Mouse (Mus musculus) inflammation-experienced regulatory T-cells, adult 6 months (primary cell): Measurements from ENCODE around the gene Rdh9. TPM values are rescaled to one million over a fixed set of nuclear protein-coding genes. Genes with fewer than 3 reads are reported as not detected.

ENCODE experiments used
- ATAC-seq: one replicate; pipeline ENCODE4 v1.8.0; 2017
- polyA plus RNA-seq, 3 experiments: library from polyadenylated mRNA; unstranded; fragments of 100-300 nt; shearing (Covaris generic); gene quantifications; one replicate each; pipeline ENCODE4 v1.2.1; 2017

The Rdh9 gene
- polyA plus RNA-seq: 1 to 10 TPM in 1 of 3 experiments, not detected in 2; 1.3 TPM

DNA sequence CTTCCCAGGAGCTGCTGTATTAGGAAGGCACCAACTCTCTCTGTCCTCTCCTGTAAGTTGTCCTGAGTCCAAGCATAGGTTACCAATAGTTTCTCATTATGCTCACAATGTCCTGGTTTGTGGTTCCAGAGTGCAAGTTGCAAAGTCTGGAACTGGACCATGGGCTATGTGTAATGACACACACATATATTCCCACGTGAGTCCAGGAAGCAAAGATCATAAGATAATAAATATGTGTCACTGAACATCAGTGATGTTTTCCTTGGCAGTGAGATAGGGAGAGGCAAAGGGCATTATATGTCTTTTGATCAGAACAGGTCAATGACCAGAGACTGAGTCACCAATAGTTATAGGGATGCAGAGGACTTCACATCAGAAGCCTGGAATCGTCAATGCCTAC is at the start of gene Rdh9:
Rdh9 (plus strand) TSS at position 376 of the 400 bp plus-strand sequence.
- ATAC-seq: no peak

DNA sequence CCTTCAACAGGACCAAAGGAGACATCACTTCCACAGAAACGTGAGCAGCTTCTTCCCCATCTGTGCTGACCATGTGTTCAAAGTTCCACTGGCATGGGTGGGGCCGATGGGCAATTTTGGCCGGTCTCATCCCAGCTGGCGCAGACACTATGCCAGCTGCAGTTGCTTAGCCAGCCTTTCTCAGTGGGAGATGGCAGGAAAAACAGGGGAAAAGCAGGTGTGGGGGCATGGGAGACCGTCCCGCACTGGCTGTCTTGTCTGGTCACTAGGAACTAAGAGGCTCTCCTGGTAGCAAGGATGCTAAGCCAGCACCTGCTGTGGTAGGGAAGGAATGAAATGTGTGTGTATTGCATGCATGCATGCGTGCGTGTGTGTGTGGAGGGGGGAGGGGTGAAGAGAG is 47.7 kb upstream of the Rdh9 start:
- ATAC-seq: no peak

DNA sequence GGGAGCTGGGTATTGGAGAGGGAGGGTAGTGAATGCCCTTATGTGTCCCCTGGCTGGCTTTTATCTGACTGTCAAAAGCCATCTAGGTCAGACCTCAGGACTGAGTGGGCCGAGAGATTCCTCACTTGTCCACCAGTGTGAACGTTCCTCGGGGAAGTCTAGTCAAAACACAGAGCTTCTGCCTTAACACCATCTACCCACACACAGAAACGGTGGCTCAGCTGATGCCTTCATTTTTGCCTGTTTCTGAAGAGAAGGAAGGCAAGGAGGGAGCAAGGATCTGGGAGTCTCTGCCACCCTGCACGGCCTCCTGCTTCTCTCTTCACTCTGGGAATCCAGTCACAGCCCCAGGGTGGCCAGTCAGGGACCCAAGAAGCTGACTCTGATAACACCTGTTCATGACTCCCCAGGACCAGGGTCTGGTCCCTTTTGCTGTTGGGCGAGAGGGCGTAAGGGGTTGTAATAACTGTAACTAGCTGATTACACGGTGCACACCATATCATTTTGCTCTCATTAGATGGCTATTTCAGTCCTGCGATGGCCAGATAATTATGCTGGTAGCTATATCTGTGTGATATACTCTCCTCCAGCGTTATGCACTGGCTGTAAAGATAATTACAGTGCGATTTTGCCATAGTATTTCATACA is 45.8 kb upstream of the Rdh9 start:
- ATAC-seq: no peak

DNA sequence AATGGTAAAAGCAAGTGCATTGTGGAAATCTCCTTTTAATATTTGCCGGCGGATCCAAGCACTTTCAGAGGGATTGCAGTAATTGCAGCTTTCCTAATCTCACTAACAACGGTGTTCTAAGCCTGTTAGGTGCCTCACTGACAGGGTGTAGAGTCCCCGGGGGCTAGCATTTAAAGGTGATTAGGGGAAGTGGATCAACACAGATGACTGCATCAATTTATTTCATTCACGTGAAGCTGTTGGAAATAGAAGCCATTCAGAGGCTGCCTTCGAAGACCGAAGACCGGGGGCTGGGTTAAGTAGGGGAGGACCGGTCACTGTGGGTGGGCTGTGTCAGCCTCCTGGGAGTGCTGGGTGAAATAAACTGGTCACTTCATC is 45.3 kb upstream of the Rdh9 start:
- ATAC-seq: no peak

DNA sequence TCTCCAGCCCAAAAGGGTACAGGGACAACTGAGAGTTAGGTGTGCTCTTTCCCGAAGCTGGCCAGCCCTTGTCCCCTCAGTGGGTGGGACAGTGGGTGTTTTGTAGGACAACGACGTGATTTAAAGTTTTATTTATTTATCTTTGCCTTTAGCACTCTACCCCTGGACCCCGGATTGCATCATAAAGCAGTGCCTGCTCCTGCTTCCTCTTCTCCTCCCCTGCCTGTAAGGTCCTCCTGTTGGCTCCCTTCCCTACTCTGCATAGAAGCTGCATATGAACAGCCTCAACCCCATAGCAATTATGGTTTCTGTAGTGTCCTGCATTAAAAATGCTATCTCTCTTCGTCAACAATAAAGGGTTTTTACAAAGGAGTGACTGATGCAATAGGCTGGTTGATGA is 44.8 kb upstream of the Rdh9 start:
- no peak for ATAC-seq

DNA sequence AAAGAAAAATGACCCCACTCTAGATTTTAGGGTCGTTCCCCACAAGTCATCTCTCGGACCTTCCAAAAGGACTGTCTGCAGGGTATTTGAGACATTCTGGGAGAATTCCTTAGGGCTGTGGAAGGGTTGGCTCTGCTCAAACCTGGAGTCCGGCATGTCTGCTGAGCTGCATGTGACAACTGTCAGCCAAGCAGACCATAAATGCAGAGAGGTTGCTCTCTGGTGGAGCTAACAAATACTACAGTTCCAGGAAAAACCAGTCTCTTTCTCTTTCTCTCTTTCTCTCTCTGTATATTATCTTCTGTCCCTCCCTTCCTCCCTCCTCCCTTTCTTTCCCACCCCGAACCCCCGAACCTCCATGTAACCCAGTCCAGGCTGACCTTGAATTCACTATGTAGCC is 41.8 kb upstream of the Rdh9 start:
- ATAC-seq: no peak

DNA sequence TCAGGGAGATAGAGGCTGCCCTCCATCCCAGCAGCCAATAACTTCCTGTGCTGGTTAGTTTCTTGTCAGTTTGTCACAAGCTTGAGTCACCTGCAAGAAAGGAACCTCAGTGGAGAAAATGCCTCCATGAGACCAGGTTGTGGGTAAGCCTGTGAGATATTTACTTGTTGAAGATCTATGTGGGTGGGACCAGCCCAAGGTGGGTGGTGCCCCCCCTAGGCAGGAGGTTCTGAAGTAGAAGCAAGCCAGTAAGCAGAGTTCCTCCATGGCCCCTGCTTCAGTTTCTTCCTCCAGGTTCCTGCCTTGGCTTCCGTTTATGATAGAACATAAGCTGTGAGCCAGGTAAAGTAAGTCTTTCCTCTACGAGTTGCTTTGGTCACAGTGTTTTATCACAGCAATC is 39.9 kb upstream of the Rdh9 start:
- ATAC-seq: no peak

DNA sequence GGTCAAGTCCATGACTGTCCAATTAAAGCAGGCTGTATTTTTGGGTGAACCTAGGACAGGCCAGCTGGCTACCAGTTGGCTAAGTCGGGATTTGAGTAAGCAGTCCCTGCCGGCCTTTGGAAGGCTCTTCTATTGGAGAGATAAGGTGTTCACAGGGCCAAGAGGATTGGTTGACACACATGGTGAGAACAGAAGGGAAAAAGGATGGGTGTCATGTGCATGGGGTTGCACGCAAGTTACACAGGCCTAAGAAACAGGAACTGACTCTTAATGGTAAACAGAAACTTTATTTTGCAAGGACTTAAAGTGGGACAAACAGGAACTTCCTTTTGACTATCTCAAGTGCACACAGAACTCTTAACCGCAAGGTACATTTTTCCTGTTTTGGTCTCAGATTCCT is 39.3 kb upstream of the Rdh9 start:
- no peak for ATAC-seq

DNA sequence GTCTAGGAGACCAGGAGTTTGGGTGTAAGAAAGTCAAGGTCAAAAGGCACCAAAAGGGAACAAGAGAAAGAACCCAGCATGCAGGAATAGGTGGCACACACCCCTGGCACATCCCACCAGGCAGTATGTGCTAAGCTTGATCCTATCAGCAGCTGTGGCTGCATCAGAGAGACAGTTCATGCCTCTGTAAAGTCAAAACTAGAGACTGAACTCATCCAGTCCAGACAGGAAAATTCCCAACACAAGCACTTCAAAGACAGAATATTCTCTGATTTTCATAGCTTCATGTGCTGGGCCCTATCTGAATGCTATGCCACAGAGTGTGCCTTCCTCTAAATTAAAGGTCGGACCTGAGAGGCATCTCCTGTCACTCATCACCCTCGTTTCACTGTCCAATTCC is 38.6 kb upstream of the Rdh9 start:
- ATAC-seq: no peak

DNA sequence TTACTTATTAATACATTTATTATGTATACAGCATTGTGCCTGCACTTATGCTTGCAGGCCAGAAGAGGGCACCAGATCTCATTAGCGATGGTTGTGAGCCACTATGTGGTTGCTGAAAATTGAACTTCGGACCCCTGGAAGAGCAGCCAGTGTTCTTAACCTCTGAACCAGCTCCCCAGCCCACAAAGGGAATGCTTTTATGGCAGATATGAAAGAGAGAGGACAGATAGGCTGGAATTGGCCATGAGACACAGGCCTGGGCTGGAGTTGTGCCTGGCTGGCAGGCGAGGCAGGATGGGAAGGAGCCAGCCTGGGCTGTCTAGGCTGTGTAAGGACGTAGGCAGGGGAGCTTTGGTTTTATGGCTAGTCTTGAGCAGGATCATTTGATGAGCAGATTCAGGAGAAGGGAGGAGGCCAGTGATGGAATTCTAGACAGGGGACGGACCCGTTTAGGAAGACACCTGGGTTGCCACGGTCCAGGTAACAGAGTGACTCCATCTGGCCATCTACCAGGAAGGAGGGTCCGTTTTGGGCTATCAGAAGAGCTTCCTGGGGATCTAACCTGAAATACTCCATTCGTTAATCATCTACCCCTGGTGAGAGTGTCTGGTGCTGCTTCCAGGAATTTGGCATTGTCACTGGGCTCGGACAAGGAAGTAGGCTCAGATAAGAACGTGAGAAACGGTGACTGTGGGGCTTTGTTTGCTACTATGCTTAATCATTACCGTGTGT is 37.9 kb upstream of the Rdh9 start:
- ATAC-seq: no peak

DNA sequence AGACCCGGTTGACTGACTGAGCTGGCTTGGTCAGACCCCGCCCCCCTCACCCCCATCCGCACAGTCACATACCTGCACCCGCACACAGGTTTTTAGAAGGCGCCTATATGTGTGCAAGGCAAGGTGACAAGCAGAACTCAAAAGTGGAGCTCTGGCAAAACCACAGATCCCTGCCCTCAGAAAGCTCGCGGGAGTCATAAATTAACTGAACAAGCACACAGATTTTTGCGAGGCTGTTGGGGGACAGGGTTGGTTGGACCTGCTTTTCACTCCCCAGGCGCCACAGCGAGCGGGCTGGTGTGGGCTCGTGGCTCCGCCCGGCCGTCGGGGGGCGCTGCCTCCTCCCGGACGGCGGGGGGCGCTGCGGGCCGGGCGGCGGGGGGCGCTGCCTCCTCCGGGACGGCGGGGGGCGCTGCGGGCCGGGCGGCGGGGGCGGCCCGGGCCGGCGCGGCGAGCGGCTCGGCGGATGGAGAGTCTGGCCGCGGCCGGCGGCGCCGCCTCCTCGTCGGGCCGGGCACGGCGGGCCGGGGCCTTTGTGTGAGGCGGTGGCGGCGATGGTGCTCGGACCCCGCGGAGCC is 37.0 kb upstream of the Rdh9 start, which contains the start of gene Zbtb39:
Zbtb39 (plus strand) TSS at position 456 of the 578 bp plus-strand sequence.
- peak; percentile 69 for ATAC-seq

DNA sequence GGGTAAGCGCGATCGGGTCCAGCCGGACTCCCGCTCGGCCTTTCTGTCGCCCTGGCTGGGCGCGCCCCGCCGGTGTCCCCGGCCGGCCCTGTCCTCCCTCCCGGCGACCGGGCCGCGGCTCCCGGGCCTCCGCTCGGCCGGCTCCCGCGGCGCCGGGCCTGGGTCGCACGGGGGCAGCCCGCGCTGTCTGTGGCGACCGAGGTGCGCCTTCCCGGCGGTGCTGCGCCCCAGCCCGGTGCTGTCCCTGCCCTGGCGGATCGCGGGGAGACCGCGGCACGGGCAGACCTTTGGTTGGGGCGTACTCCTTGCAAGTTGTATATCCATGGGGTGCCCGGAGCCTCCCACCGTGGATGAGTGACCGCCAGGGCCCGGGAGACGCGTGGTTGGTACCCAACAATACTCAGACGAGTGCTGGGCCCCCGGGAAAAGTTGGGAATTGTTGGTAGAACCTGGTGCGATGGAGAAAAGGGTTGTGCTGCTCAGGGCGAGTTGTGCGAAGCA is 36.5 kb upstream of the Rdh9 start:
- peak; percentile 54 for ATAC-seq

DNA sequence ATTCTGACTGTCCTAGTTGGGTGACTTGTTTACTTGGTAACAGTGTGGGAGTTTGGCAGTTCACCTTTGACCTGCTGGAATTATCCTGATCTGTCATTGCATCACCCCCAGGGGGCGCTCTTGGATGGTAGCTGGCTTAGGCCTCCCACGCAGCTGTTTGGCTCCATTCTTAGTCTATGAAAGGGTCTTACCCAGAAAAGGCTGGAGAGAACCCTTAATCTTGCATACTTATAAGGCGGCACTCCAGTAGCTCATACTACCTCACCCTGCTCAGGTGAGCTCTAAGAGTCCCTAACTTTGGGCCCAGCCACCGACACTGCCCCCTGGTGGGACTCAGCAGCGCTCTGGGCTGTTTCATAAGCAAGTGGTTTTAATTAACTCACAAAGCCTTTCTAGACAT is 31.5 kb upstream of the Rdh9 start:
- peak; percentile 44 for ATAC-seq

DNA sequence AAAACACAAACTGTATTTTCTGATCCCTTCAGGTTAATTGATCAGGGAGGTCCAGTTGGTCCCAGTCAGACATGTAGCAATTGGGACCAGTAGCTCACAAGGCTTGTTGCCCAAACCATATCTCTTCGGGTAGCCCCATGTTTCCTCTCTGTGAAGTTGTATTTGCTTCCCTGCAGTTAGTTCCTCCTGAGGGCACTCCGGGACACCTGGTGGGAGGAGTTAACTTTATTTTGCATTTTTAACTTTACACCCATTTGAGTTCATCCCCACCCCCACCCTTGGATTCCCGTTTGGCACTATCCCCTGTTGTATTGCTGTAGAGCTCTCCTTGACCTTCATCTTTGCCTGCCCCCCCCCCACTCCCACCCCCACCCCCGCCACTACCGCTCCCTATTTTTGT is 30.3 kb upstream of the Rdh9 start:
- ATAC-seq: no peak

DNA sequence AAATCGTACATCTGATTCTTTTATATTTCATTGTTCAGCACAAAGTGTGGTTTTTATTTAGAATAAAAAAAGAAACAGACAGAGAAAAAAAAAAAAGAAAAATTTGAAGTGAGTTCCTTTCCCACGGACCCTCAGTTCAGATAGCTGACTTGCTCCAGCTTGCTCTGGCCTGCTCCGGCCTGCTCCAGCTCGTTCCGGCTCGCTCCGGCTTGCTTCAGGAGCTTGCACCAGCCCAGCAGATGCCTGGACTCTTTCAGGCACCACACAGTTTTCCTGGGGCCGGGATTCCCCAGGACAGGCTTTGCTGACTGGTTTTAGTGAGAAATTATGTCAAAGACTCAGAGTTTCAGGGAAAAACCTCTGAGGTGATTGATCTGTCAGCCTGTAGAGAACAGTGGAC is 28.9 kb upstream of the Rdh9 start:
- ATAC-seq: no peak

DNA sequence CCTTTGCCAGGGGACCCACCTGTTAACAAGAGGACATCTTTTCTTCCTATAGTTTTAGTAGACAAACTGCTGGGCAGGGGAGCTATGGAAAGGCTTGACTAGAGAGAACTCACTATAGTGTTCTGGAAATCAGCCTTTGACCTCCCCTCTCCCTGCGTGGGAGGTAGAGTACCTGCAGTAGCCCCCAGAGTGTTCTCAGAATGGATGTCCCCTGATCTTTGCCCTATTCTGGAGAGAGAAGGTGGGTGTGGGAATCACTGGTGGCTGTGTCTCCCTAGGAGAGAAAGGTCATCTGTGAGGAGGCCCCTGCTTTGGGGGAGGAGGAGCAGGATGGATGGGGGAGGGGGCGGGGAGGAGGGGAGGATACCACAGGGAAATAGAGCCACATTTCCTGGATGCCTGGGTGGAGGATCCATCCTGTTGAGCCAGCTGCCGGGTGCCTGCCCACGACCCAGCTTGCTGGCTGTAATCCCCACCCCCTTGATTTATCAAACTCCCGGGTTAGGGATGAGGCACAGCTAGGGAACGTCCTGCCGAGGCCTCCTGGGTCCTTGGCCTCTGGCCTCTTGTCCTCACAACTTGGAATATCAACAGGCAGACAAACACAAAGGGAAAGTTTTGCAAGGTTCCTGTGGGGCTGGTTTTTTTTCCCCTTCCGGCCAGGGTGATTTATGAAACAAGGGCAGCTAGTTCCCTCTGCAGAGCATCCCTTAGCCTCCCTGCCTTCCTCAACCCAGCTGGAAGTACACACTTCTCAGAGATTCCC is 27.2 kb upstream of the Rdh9 start:
- ATAC-seq: no peak

DNA sequence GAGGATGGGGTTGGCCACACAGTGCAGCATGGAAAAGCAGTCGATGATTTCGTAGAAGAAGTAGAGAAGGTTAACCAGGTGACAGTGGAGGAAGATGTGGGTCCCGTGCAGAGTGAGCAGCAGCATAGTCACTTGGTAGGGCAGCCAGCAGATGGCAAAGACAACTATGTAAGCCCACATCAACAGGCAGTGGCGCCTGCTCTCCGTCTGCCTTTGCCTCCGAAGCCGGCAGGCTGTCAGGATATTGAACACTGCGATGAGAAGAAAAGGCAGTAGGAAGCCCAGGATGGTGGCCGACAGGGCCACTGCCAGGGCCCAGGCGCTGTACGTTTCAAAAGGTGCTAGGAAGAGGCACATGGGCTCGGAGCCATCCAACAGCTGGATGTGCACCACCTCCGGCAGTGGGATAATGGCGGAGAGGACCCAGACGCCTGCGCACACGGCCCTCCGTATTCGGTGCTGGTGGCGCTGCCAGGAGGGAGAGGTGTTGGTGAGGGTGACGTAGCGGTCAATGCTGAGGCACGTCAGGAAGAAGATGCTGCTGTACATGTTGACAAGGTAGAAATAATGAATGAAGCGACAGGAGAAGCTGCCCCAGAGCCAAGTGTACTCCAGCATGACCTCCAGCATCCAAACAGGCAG is 25.9 kb upstream of the Rdh9 start:
- no peak for ATAC-seq

DNA sequence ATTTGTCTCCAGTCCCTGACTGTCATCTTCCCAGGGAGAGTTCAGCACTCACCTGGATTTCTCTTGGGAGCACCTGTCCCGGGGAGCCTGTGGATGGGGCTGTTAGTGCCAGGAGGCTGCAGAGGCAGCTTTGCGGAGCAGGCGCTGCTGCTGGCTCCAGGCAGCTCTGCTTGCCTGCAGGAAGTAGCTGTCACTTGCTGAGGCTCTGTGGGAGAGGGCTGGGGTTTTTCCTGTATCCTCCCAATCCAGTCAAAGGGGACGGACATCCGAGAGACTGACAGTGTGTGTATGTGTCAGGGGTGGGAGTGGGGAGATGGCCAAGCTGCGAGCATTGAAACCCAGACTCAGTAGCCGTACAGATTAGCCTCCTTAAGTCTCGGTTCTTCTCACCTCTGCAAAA is 24.6 kb upstream of the Rdh9 start, which contains the start of gene Gpr182:
Gpr182 (minus strand) TSS at position 185 of the 400 bp plus-strand sequence.
- no peak for ATAC-seq

DNA sequence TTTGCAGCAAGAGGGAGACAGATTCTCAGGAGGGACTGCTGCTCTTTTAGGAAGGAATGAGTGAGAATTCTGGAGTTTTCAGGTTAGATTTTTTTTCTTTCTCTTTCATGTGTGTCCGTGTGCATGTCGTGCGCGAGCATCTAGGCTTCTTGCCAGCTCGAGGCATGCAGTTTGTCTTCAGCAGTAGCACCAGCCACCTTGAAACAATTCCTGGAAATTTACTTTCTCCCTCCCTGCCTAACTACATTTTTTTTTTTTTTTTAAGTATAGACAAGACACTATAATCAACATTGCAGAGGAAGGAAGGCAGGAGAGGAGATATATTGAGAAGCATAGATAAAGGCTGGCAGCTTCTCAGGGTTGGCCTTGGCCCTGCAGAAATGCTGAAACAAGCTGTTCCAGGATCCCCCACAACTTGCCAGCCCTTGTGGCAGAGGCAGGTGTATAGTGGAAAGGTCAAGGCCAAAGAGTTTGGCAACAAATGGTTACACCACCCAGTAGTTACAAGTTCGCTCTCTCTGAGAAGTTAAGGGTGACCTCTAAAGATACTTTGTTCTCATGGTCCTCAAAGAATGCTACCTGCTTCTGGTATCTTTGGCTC is 21.5 kb upstream of the Rdh9 start:
- ATAC-seq: no peak

DNA sequence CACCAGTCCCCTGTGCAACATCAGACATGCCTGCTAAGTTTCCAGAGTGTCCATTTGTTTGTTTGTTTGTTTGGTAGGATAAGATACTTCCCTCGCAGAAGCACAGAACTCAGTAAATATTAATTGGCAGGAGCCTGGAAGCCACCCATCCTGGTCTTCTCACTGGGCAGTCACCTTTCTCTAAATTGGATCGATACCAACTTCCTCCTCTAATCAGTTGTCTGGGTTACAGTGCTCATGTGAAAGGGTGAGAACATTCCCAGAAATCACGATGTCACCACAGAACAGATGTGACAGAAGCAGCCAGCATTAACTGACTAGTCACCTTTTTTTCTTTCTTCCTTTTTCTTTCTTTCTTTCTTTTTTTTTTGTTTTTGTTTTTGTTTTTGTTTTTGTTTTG is 20.9 kb upstream of the Rdh9 start:
- no peak for ATAC-seq

DNA sequence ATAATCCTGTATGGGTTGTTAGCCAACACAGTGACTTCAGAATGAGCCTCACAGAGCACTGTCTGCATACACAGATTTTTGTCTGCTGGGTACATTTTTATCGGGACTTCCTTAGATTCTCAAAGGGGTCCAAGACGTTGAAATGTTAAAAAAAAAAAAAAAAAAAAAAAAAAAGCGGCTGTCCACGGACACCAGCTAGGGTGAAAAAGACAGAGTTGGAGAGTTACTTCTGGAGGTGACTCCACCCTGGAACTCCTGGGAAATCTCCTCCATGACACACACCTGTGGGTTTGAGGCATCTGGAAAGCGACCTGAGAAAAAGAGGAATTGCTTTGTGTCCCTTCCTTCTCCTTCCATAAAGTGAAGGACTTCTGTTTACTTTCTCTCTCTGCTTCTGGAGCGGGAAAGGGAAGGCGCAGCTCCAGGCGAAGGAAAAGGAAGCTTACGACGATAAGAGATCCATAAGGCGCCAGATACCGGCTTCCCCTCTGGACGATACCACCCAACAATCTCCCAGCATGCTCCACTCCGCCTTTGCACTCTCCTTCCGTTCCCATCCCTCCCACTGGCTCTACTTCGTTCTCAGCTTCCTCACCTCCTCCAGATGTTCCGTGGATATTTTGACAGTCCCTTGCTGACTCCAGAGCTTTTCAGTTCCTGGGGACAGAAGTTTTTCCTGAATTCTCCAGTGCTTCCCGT is 20.3 kb upstream of the Rdh9 start:
- no peak for ATAC-seq
